Mouse (Mus musculus) brown adipose tissue, adult 24 weeks (tissue): Measurements from ENCODE around the gene Sel1l2. TPM values are rescaled to one million over a fixed set of nuclear protein-coding genes. Genes with fewer than 3 reads are reported as not detected.
"Not testable (repeated sequence)": the region's sequence is repeated elsewhere in the genome, so short reads cannot be mapped to it uniquely, and the experiment has no call there.

Source experiments
- H3K27ac ChIP-seq: fragments of 200-500 bp; replicated peaks from 2 replicates; pipeline ENCODE4 v1.5.1; 2012; ENCODE audit warnings: low read depth, mild to moderate bottlenecking, low read length
- H3K4me1 ChIP-seq: fragments of 200-500 bp; 2 replicates; pipeline ENCODE4 v1.6.1; 2012; ENCODE audit warnings: low read length, mixed read lengths; ENCODE audit not compliant: control insufficient read depth, insufficient read depth, insufficient read length
- H3K4me3 ChIP-seq: fragments of 200-500 bp; 2 replicates; pipeline ENCODE4 v1.5.1; 2012; ENCODE audit warnings: low read depth, mild to moderate bottlenecking, low read length, moderate library complexity; ENCODE audit not compliant: insufficient read depth
- polyA plus RNA-seq: library from polyadenylated mRNA; stranded (reverse); fragments of >200 nt; gene quantifications from 2 replicates; pipeline ENCODE4 v1.2.4, GENCODE M21; 2012; ENCODE audit not compliant: missing spikeins, insufficient read depth, insufficient read length

Gene Sel1l2
- polyA plus RNA-seq, 1 experiment: not detected

GRCm38 (mm10) chr2:140254256-140254655 lies 135.2 kb downstream of the Sel1l2 start:
- Histone ChIP-seq H3K4me1 (no peaks in the 10 kb centered on the region), H3K27ac (no peak overlapping the region), H3K4me3 (no peak overlapping the region)

GRCm38 (mm10) chr2:140243105-140243504 lies 146.4 kb downstream of the Sel1l2 start:
- no peak overlapping the region for H3K27ac ChIP-seq
- H3K4me3 ChIP-seq: no peak overlapping the region
- no peaks in the 10 kb centered on the region for H3K4me1 ChIP-seq

GRCm38 (mm10) chr2:140242398-140242797 lies 147.1 kb downstream of the Sel1l2 start:
- no peak overlapping the region for H3K4me3 ChIP-seq
- H3K27ac ChIP-seq: no peak overlapping the region
- H3K4me1 ChIP-seq: no peaks in the 10 kb centered on the region

GRCm38 (mm10) chr2:140237245-140237644 lies 152.3 kb downstream of the Sel1l2 start:
- H3K4me3 ChIP-seq: no peak overlapping the region
- no peak overlapping the region for H3K27ac ChIP-seq
- no peaks in the 10 kb centered on the region for H3K4me1 ChIP-seq

GRCm38 (mm10) chr2:140230295-140230694 lies 159.2 kb downstream of the Sel1l2 start:
- Histone ChIP-seq H3K4me3 (no peak overlapping the region), H3K27ac (no peak overlapping the region), H3K4me1 (no peaks in the 10 kb centered on the region)

GRCm38 (mm10) chr2:140220325-140220724 lies 169.2 kb downstream of the Sel1l2 start:
- H3K27ac ChIP-seq: no peak overlapping the region
- no peaks in the 10 kb centered on the region for H3K4me1 ChIP-seq
- no peak overlapping the region for H3K4me3 ChIP-seq

- no peak overlapping the region for H3K4me3 ChIP-seq
- H3K4me1 ChIP-seq: no peaks in the 10 kb centered on the region
- no peak overlapping the region for H3K27ac ChIP-seq
These were observed 173.5 kb downstream of the Sel1l2 start for GRCm38 (mm10) chr2:140215965-140216364.

- Histone ChIP-seq H3K27ac (no peak overlapping the region), H3K4me3 (no peak overlapping the region), H3K4me1 (no peaks in the 10 kb centered on the region)
These were observed 174.1 kb downstream of the Sel1l2 start for GRCm38 (mm10) chr2:140215415-140215814.

- no peak overlapping the region for H3K27ac ChIP-seq
- no peaks in the 10 kb centered on the region for H3K4me1 ChIP-seq
- no peak overlapping the region for H3K4me3 ChIP-seq
These were observed 174.9 kb downstream of the Sel1l2 start for GRCm38 (mm10) chr2:140214519-140215027.

GRCm38 (mm10) chr2:140203756-140204155 lies 185.8 kb downstream of the Sel1l2 start:
- Histone ChIP-seq H3K4me3 (no peak overlapping the region), H3K4me1 (no peaks in the 10 kb centered on the region), H3K27ac (no peak overlapping the region)

GRCm38 (mm10) chr2:140202573-140202972 lies 186.9 kb downstream of the Sel1l2 start:
- Histone ChIP-seq H3K4me3 (no peak overlapping the region), H3K4me1 (no peaks in the 10 kb centered on the region), H3K27ac (no peak overlapping the region)

- no peak overlapping the region for H3K27ac ChIP-seq
- H3K4me1 ChIP-seq: no peaks in the 10 kb centered on the region
- H3K4me3 ChIP-seq: no peak overlapping the region
These were observed 188.8 kb downstream of the Sel1l2 start for GRCm38 (mm10) chr2:140200713-140201112.

- not testable (repeated sequence) for H3K27ac ChIP-seq, H3K4me1 ChIP-seq
These were observed 203.8 kb downstream of the Sel1l2 start for GRCm38 (mm10) chr2:140185685-140186210.

More at GRCm38 (mm10) chr2:140185685-140186210, 203.8 kb downstream of the Sel1l2 start:
- not testable (repeated sequence) for H3K4me3 ChIP-seq

Other genes starting within 250 kb of the Sel1l2 start
- gene Gm17374, start 237.7 kb downstream of the Sel1l2 start, polyA plus RNA-seq: not detected in 2 replicates
- gene Esf1, start 219.1 kb downstream of the Sel1l2 start, polyA plus RNA-seq: 10.4 and 16.9 TPM in 2 replicates
- 51.9 and 62.7 TPM in 2 replicates for gene Ndufaf5, start 219.1 kb downstream of the Sel1l2 start, polyA plus RNA-seq
- gene Macrod2, start 5.6 kb upstream of the Sel1l2 start, polyA plus RNA-seq: 8.3 and 8.7 TPM in 2 replicates